Comparison of ENCODE assay signal across 1 mouse cellular context in the genomic region with DNA sequence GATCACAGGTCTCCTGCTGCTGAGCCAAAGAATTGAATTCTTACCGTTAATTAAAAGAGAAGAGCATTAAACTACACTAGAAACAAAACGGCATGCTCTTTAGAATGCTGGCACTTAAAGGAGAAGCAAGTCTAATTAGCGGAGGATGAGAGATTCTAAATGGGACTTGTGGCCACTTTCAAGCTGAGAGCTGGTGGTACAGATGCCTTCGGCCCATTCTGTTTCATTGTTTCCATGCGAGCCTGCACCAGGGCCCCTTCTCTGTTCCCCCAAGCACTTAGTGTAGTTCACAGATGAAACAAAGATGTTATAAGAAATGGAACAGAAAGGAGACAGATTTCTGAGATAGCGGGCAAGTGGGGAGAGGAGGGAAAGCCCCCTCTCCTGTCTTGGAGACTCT.
TF ChIP-seq lines count a peak whose summit lies in the region.

No protein-coding gene starts in this region.

TF ChIP-seq in CH12.LX, 34 proteins besides CTCF, POLR2A, EP300 and RAD21:
- no peak for TF ChIP-seq CHD1 (IDR thresholded peaks at IDR 0.05; ENCODE audit: low read depth, low read length)
- no peak for TF ChIP-seq HCFC1 (IDR thresholded peaks at IDR 0.05; ENCODE audit: low read depth, low read length)
- 0 out of 2 replicates have a peak, but pooled peaks have one; percentile 29 for TF ChIP-seq IRF4 (IDR thresholded peaks at IDR 0.05; ENCODE audit: low read depth, low read length)
- no peak for TF ChIP-seq USF1 (IDR thresholded peaks at IDR 0.05; ENCODE audit: low read depth, low read length)
- no peak for TF ChIP-seq SIN3A (IDR thresholded peaks at IDR 0.05; ENCODE audit: low read length)
- TF ChIP-seq POLR2AphosphoS2 (IDR thresholded peaks at IDR 0.05; ENCODE audit: low read depth, low read length), result no peak
- no peak for TF ChIP-seq TBP (conservative IDR thresholded peaks at IDR 0.05; ENCODE audit: low read depth, low read length)
- no peak for TF ChIP-seq RCOR1 (conservative IDR thresholded peaks at IDR 0.05; ENCODE audit: low read depth, low read length)
